Mouse (Mus musculus): ENCODE results near the gene Ada. TPM values are rescaled to one million over a fixed set of nuclear protein-coding genes. Genes with fewer than 3 reads are reported as not detected.

Ada gene
- 3.5 and 4.2 TPM in 2 replicates for polyA plus RNA-seq (2015; fragmentation: Nextera tagmentation; extraction: Ambion mirVana)

GRCm38 (mm10) chr2:163749647-163750611 lies at the start of gene Ada:
Gene Ada, minus strand, starts transcription at chr2:163750239.
- H3K4me1 ChIP-seq (ENCODE audit: control insufficient read depth, insufficient read depth, low read depth, low read length) = peaks cover 11% of the 10 kb centered on the region
- H3K27me3 ChIP-seq (replicated peaks; ENCODE audit: control insufficient read depth, insufficient read depth, low read length) = no peaks in the 10 kb centered on the region
- peak within 1 kb of the TSS; percentile 76 for H3K9ac ChIP-seq (ENCODE audit: low read depth, low read length)
- H3K4me3 ChIP-seq (ENCODE audit: low read length) = peak within 1 kb of the TSS; percentile 55
- H3K36me3 ChIP-seq (ENCODE audit: control insufficient read depth, insufficient read depth, low read length) = no peaks in the 10 kb centered on the region
- no peaks in the 10 kb centered on the region for H3K9me3 ChIP-seq (ENCODE audit: control insufficient read depth, low read length)
- H3K27ac ChIP-seq (ENCODE audit: low read depth, low read length) = no peak within 1 kb of the TSS
- ATAC-seq = peak; percentile 74
- 1% methylated on average over 49 of the region's 57 CpGs for WGBS
- peak within 1 kb of the TSS; percentile 99 for H3K4me2 ChIP-seq (ENCODE audit: low read length)

- no peak overlapping the region for H3K27ac ChIP-seq (ENCODE audit: low read depth, low read length)
- H3K4me2 ChIP-seq (ENCODE audit: low read length) = no peak overlapping the region
- 69% methylated on average over 7 of the region's 7 CpGs for WGBS
- no peaks in the 10 kb centered on the region for H3K36me3 ChIP-seq (ENCODE audit: control insufficient read depth, insufficient read depth, low read length)
- no peak for ATAC-seq
- H3K9me3 ChIP-seq (ENCODE audit: control insufficient read depth, low read length) = no peaks in the 10 kb centered on the region
- no peak overlapping the region for H3K4me3 ChIP-seq (ENCODE audit: low read length)
- no peaks in the 10 kb centered on the region for H3K4me1 ChIP-seq (ENCODE audit: control insufficient read depth, insufficient read depth, low read depth, low read length)
- no peaks in the 10 kb centered on the region for H3K27me3 ChIP-seq (replicated peaks; ENCODE audit: control insufficient read depth, insufficient read depth, low read length)
- H3K9ac ChIP-seq (ENCODE audit: low read depth, low read length) = no peak overlapping the region
Observed at GRCm38 (mm10) chr2:163798411-163798810, 48.4 kb upstream of the Ada start.

GRCm38 (mm10) chr2:163788484-163788883 lies 38.4 kb upstream of the Ada start:
- ATAC-seq = no peak

GRCm38 (mm10) chr2:163787709-163788108 lies 37.7 kb upstream of the Ada start:
- no peaks in the 10 kb centered on the region for H3K27me3 ChIP-seq (replicated peaks; ENCODE audit: control insufficient read depth, insufficient read depth, low read length)
- H3K36me3 ChIP-seq (ENCODE audit: control insufficient read depth, insufficient read depth, low read length) = no peaks in the 10 kb centered on the region
- H3K9me3 ChIP-seq (ENCODE audit: control insufficient read depth, low read length) = no peaks in the 10 kb centered on the region
- H3K4me2 ChIP-seq (ENCODE audit: low read length) = no peak overlapping the region
- no peak overlapping the region for H3K9ac ChIP-seq (ENCODE audit: low read depth, low read length)
- no peak overlapping the region for H3K4me3 ChIP-seq (ENCODE audit: low read length)
- ATAC-seq = no peak
- H3K27ac ChIP-seq (ENCODE audit: low read depth, low read length) = no peak overlapping the region
- no peaks in the 10 kb centered on the region for H3K4me1 ChIP-seq (ENCODE audit: control insufficient read depth, insufficient read depth, low read depth, low read length)
- WGBS = 55% methylated on average over 3 of the region's 3 CpGs

More at GRCm38 (mm10) chr2:163788484-163788883, 38.4 kb upstream of the Ada start:
- Histone ChIP-seq H3K9ac (ENCODE audit: low read depth, low read length) (no peak overlapping the region), H3K27ac (ENCODE audit: low read depth, low read length) (no peak overlapping the region), H3K27me3 (replicated peaks; ENCODE audit: control insufficient read depth, insufficient read depth, low read length) (no peaks in the 10 kb centered on the region), H3K4me2 (ENCODE audit: low read length) (no peak overlapping the region), H3K9me3 (ENCODE audit: control insufficient read depth, low read length) (no peaks in the 10 kb centered on the region), H3K4me3 (ENCODE audit: low read length) (no peak overlapping the region), H3K36me3 (ENCODE audit: control insufficient read depth, insufficient read depth, low read length) (no peaks in the 10 kb centered on the region), H3K4me1 (ENCODE audit: control insufficient read depth, insufficient read depth, low read depth, low read length) (no peaks in the 10 kb centered on the region)
- 78% methylated on average over 4 of the region's 4 CpGs for WGBS

DNA sequence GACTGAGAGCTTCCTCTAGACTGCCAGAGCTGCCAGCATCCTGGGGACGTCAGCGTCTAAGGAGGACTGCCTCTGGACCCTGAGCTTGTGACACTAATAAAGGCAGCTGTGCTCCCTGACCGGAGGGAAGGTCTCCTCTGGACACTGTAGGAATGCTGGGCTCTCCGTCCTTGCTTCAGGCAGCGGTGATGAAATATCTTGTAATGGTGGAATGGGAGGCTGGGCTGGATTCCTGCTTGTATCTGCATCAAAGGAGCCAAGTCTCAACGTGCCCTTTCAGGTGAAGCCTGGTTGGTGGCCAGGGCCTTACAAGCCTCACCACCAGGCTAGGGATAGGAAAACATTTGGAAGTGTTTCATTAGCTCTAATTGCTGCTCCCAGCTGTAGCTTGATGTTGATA lies 37.0 kb upstream of the Ada start:
- WGBS = 84% methylated on average over 6 of the region's 6 CpGs

GRCm38 (mm10) chr2:163783901-163784300 lies 33.9 kb upstream of the Ada start:
- no peak overlapping the region for H3K4me3 ChIP-seq (ENCODE audit: low read length)
- no peaks in the 10 kb centered on the region for H3K36me3 ChIP-seq (ENCODE audit: control insufficient read depth, insufficient read depth, low read length)
- no peak overlapping the region for H3K27ac ChIP-seq (ENCODE audit: low read depth, low read length)
- H3K27me3 ChIP-seq (replicated peaks; ENCODE audit: control insufficient read depth, insufficient read depth, low read length) = no peaks in the 10 kb centered on the region
- ATAC-seq = no peak
- no peaks in the 10 kb centered on the region for H3K4me1 ChIP-seq (ENCODE audit: control insufficient read depth, insufficient read depth, low read depth, low read length)
- H3K9ac ChIP-seq (ENCODE audit: low read depth, low read length) = no peak overlapping the region
- WGBS = 76% methylated on average over 4 of the region's 4 CpGs
- H3K9me3 ChIP-seq (ENCODE audit: control insufficient read depth, low read length) = no peaks in the 10 kb centered on the region
- H3K4me2 ChIP-seq (ENCODE audit: low read length) = no peak overlapping the region

More for the DNA sequence above, 37.0 kb upstream of the Ada start:
- Histone ChIP-seq H3K36me3 (ENCODE audit: control insufficient read depth, insufficient read depth, low read length) (no peaks in the 10 kb centered on the region), H3K27me3 (replicated peaks; ENCODE audit: control insufficient read depth, insufficient read depth, low read length) (no peaks in the 10 kb centered on the region), H3K27ac (ENCODE audit: low read depth, low read length) (no peak overlapping the region), H3K9ac (ENCODE audit: low read depth, low read length) (no peak overlapping the region), H3K4me3 (ENCODE audit: low read length) (no peak overlapping the region), H3K9me3 (ENCODE audit: control insufficient read depth, low read length) (no peaks in the 10 kb centered on the region), H3K4me2 (ENCODE audit: low read length) (no peak overlapping the region), H3K4me1 (ENCODE audit: control insufficient read depth, insufficient read depth, low read depth, low read length) (no peaks in the 10 kb centered on the region)
- ATAC-seq = no peak

DNA sequence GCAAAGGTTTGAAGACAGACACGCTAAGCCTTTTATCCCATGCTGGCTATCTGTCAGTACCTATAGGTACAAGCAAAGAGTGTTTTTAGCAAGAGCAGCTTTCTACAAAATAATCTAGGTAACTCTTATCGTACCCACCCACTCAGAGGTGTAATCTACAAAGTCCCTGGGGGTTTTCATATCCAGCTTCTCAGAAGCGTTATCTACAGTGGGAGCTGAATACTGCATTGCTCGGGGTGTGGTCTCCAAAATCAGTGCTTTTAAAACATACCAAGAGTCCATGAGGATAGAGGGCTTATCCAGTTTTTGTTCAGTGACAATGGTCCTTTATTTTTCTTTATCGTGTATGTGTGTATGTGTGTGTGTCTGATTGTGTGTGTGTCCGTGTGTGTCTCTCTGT lies 33.3 kb upstream of the Ada start:
- Histone ChIP-seq H3K4me3 (ENCODE audit: low read length) (no peak overlapping the region), H3K9ac (ENCODE audit: low read depth, low read length) (no peak overlapping the region), H3K4me2 (ENCODE audit: low read length) (no peak overlapping the region), H3K36me3 (ENCODE audit: control insufficient read depth, insufficient read depth, low read length) (no peaks in the 10 kb centered on the region), H3K27ac (ENCODE audit: low read depth, low read length) (no peak overlapping the region), H3K4me1 (ENCODE audit: control insufficient read depth, insufficient read depth, low read depth, low read length) (no peaks in the 10 kb centered on the region), H3K27me3 (replicated peaks; ENCODE audit: control insufficient read depth, insufficient read depth, low read length) (no peaks in the 10 kb centered on the region), H3K9me3 (ENCODE audit: control insufficient read depth, low read length) (no peaks in the 10 kb centered on the region)
- ATAC-seq = no peak
- WGBS = 87% methylated on average over 6 of the region's 6 CpGs

GRCm38 (mm10) chr2:163778896-163779295 lies 28.9 kb upstream of the Ada start:
- Histone ChIP-seq H3K36me3 (ENCODE audit: control insufficient read depth, insufficient read depth, low read length) (no peaks in the 10 kb centered on the region), H3K27me3 (replicated peaks; ENCODE audit: control insufficient read depth, insufficient read depth, low read length) (no peaks in the 10 kb centered on the region; the same call in 1 of the 2 replicates), H3K27ac (ENCODE audit: low read depth, low read length) (no peak overlapping the region), H3K4me3 (ENCODE audit: low read length) (no peak overlapping the region), H3K9me3 (ENCODE audit: control insufficient read depth, low read length) (no peaks in the 10 kb centered on the region), H3K4me1 (ENCODE audit: control insufficient read depth, insufficient read depth, low read depth, low read length) (no peaks in the 10 kb centered on the region), H3K9ac (ENCODE audit: low read depth, low read length) (no peak overlapping the region), H3K4me2 (ENCODE audit: low read length) (no peak overlapping the region)
- 43% methylated on average over 4 of the region's 4 CpGs for WGBS
- ATAC-seq = no peak

DNA sequence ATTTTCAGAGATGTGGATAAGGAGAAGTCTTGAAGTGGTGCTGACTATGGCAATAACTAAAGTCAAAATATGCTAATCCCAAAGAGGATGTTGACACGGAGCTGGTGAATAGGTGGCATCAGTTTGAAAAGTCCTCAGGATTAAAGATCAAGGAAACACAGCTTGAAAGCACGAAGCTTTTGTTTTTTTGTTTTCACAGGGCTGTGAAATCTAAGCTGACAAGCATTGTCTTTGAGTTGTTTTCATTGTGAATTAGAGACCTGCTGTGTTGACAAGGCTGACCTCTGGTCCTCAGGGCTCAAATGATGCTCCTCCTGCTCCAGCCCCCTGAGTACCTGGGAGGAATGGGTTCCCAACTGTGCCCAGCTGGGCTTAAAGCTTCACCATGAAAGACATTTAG lies 27.0 kb upstream of the Ada start:
- WGBS = 10% methylated on average over 2 of the region's 2 CpGs
- Histone ChIP-seq H3K36me3 (ENCODE audit: control insufficient read depth, insufficient read depth, low read length) (no peaks in the 10 kb centered on the region), H3K4me3 (ENCODE audit: low read length) (no peak overlapping the region), H3K27ac (ENCODE audit: low read depth, low read length) (no peak overlapping the region), H3K4me2 (ENCODE audit: low read length) (no peak overlapping the region), H3K27me3 (replicated peaks; ENCODE audit: control insufficient read depth, insufficient read depth, low read length) (no peaks in the 10 kb centered on the region; the same call in 1 of the 2 replicates), H3K9me3 (ENCODE audit: control insufficient read depth, low read length) (no peaks in the 10 kb centered on the region), H3K4me1 (ENCODE audit: control insufficient read depth, insufficient read depth, low read depth, low read length) (no peaks in the 10 kb centered on the region), H3K9ac (ENCODE audit: low read depth, low read length) (no peak overlapping the region)
- no peak for ATAC-seq
